Mouse (Mus musculus): ENCODE measurements around the gene Cacnb4. TPM values are rescaled to one million over a fixed set of nuclear protein-coding genes. Genes with fewer than 3 reads are reported as not detected.

Cacnb4 gene
- 0.58 and 1.0 TPM in 2 replicates for polyA plus RNA-seq (2015; fragmentation: Nextera tagmentation; extraction: Ambion mirVana)

- peaks cover 22% of the 10 kb centered on the region for H3K27me3 ChIP-seq
- H3K9ac ChIP-seq, result peak within 1 kb of the TSS; percentile 62
- peak within 1 kb of the TSS; percentile 77 for H3K4me3 ChIP-seq
- peak within 1 kb of the TSS; percentile 97 for H3K4me2 ChIP-seq
- ATAC-seq (replicated peaks; ENCODE audit: insufficient number of reproducible peaks, insufficient read depth, low FRiP score, low read depth), result peak; percentile 78
- no peaks in the 10 kb centered on the region for H3K36me3 ChIP-seq
- under 1% methylated on average over 34 of the region's 77 CpGs for WGBS
- H3K27ac ChIP-seq, result no peak within 1 kb of the TSS
- H3K4me1 ChIP-seq (replicated peaks), result peaks cover 23% of the 10 kb centered on the region
- H3K9me3 ChIP-seq (replicated peaks), result no peaks in the 10 kb centered on the region
Measured at GRCm38 (mm10) chr2:52676023-52676912, at the start of gene Cacnb4. TSS of gene Cacnb4 (minus strand) at chr2:52676831.

- ATAC-seq (replicated peaks; ENCODE audit: insufficient number of reproducible peaks, insufficient read depth, low FRiP score, low read depth), result no peak
- no peak overlapping the region for H3K4me3 ChIP-seq
- no peak overlapping the region for H3K9ac ChIP-seq
- H3K27ac ChIP-seq, result no peak overlapping the region
- no peaks in the 10 kb centered on the region for H3K4me1 ChIP-seq (replicated peaks)
- 78% methylated on average over 13 of the region's 13 CpGs for WGBS
- H3K4me2 ChIP-seq, result no peak overlapping the region
- no peaks in the 10 kb centered on the region for H3K9me3 ChIP-seq (replicated peaks)
- H3K27me3 ChIP-seq, result no peaks in the 10 kb centered on the region
- H3K36me3 ChIP-seq, result no peaks in the 10 kb centered on the region
Measured at GRCm38 (mm10) chr2:52720231-52721025, 43.8 kb upstream of the Cacnb4 start.

- Histone ChIP-seq H3K27ac (no peak overlapping the region), H3K36me3 (peaks cover 21% of the 10 kb centered on the region), H3K4me1 (replicated peaks) (no peaks in the 10 kb centered on the region), H3K4me3 (no peak overlapping the region), H3K4me2 (no peak overlapping the region), H3K9me3 (replicated peaks) (no peaks in the 10 kb centered on the region), H3K27me3 (no peaks in the 10 kb centered on the region), H3K9ac (no peak overlapping the region)
- no peak for ATAC-seq (replicated peaks; ENCODE audit: insufficient number of reproducible peaks, insufficient read depth, low FRiP score, low read depth)
- 67% methylated on average over 5 of the region's 5 CpGs for WGBS
Measured at GRCm38 (mm10) chr2:52717076-52717475, 40.4 kb upstream of the Cacnb4 start.

GRCm38 (mm10) chr2:52715538-52715937 lies 38.9 kb upstream of the Cacnb4 start:
- no peak overlapping the region for H3K4me3 ChIP-seq
- H3K36me3 ChIP-seq, result peaks cover 21% of the 10 kb centered on the region
- no peak overlapping the region for H3K27ac ChIP-seq
- ATAC-seq (replicated peaks; ENCODE audit: insufficient number of reproducible peaks, insufficient read depth, low FRiP score, low read depth), result no peak
- H3K9ac ChIP-seq, result no peak overlapping the region
- 91% methylated on average over 6 of the region's 6 CpGs for WGBS
- no peaks in the 10 kb centered on the region for H3K4me1 ChIP-seq (replicated peaks)
- H3K27me3 ChIP-seq, result no peaks in the 10 kb centered on the region
- H3K9me3 ChIP-seq (replicated peaks), result no peaks in the 10 kb centered on the region
- H3K4me2 ChIP-seq, result no peak overlapping the region

- Histone ChIP-seq H3K4me1 (replicated peaks) (no peaks in the 10 kb centered on the region), H3K27ac (no peak overlapping the region), H3K4me3 (no peak overlapping the region), H3K9ac (no peak overlapping the region), H3K9me3 (replicated peaks) (no peaks in the 10 kb centered on the region), H3K4me2 (no peak overlapping the region), H3K36me3 (peaks cover 31% of the 10 kb centered on the region), H3K27me3 (no peaks in the 10 kb centered on the region)
- no peak for ATAC-seq (replicated peaks; ENCODE audit: insufficient number of reproducible peaks, insufficient read depth, low FRiP score, low read depth)
- 94% methylated on average over 4 of the region's 4 CpGs for WGBS
Measured at GRCm38 (mm10) chr2:52714111-52714510, 37.5 kb upstream of the Cacnb4 start.

GRCm38 (mm10) chr2:52710804-52711203 lies 34.2 kb upstream of the Cacnb4 start:
- no peak overlapping the region for H3K4me3 ChIP-seq
- no peaks in the 10 kb centered on the region for H3K4me1 ChIP-seq (replicated peaks)
- no peak overlapping the region for H3K4me2 ChIP-seq
- no peaks in the 10 kb centered on the region for H3K27me3 ChIP-seq
- H3K9ac ChIP-seq, result no peak overlapping the region
- H3K36me3 ChIP-seq, result peaks cover 45% of the 10 kb centered on the region
- 83% methylated on average over 2 of the region's 2 CpGs for WGBS
- no peak for ATAC-seq (replicated peaks; ENCODE audit: insufficient number of reproducible peaks, insufficient read depth, low FRiP score, low read depth)
- no peak overlapping the region for H3K27ac ChIP-seq
- H3K9me3 ChIP-seq (replicated peaks), result no peaks in the 10 kb centered on the region

GRCm38 (mm10) chr2:52709417-52709816 lies 32.8 kb upstream of the Cacnb4 start:
- no peaks in the 10 kb centered on the region for H3K27me3 ChIP-seq
- no peak overlapping the region for H3K4me3 ChIP-seq
- ATAC-seq (replicated peaks; ENCODE audit: insufficient number of reproducible peaks, insufficient read depth, low FRiP score, low read depth), result no peak
- no peaks in the 10 kb centered on the region for H3K4me1 ChIP-seq (replicated peaks)
- WGBS, result 87% methylated on average over 5 of the region's 5 CpGs
- H3K27ac ChIP-seq, result no peak overlapping the region
- H3K9me3 ChIP-seq (replicated peaks), result no peaks in the 10 kb centered on the region
- no peak overlapping the region for H3K4me2 ChIP-seq
- no peak overlapping the region for H3K9ac ChIP-seq
- peaks cover 43% of the 10 kb centered on the region for H3K36me3 ChIP-seq

GRCm38 (mm10) chr2:52701368-52702036 lies 24.9 kb upstream of the Cacnb4 start:
- H3K27ac ChIP-seq, result no peak overlapping the region
- H3K9me3 ChIP-seq (replicated peaks), result no peaks in the 10 kb centered on the region
- H3K4me1 ChIP-seq (replicated peaks), result no peaks in the 10 kb centered on the region
- H3K27me3 ChIP-seq, result no peaks in the 10 kb centered on the region
- H3K9ac ChIP-seq, result no peak overlapping the region
- H3K4me3 ChIP-seq, result no peak overlapping the region
- no peak overlapping the region for H3K4me2 ChIP-seq
- H3K36me3 ChIP-seq, result peaks cover 22% of the 10 kb centered on the region
- WGBS, result 89% methylated on average over 11 of the region's 11 CpGs
- ATAC-seq (replicated peaks; ENCODE audit: insufficient number of reproducible peaks, insufficient read depth, low FRiP score, low read depth), result no peak

GRCm38 (mm10) chr2:52700352-52700751 lies 23.7 kb upstream of the Cacnb4 start:
- Histone ChIP-seq H3K27me3 (no peaks in the 10 kb centered on the region), H3K36me3 (peaks cover 13% of the 10 kb centered on the region), H3K27ac (no peak overlapping the region), H3K9me3 (replicated peaks) (no peaks in the 10 kb centered on the region), H3K4me2 (no peak overlapping the region), H3K4me3 (no peak overlapping the region), H3K4me1 (replicated peaks) (no peaks in the 10 kb centered on the region), H3K9ac (no peak overlapping the region)
- no peak for ATAC-seq (replicated peaks; ENCODE audit: insufficient number of reproducible peaks, insufficient read depth, low FRiP score, low read depth)
- 72% methylated on average over 5 of the region's 5 CpGs for WGBS

- 84% methylated on average over 6 of the region's 6 CpGs for WGBS
- no peak overlapping the region for H3K27ac ChIP-seq
- H3K36me3 ChIP-seq, result peaks cover 2% of the 10 kb centered on the region
- H3K9me3 ChIP-seq (replicated peaks), result no peaks in the 10 kb centered on the region
- H3K4me3 ChIP-seq, result no peak overlapping the region
- no peak overlapping the region for H3K4me2 ChIP-seq
- no peak for ATAC-seq (replicated peaks; ENCODE audit: insufficient number of reproducible peaks, insufficient read depth, low FRiP score, low read depth)
- no peak overlapping the region for H3K9ac ChIP-seq
- no peaks in the 10 kb centered on the region for H3K27me3 ChIP-seq
- H3K4me1 ChIP-seq (replicated peaks), result no peaks in the 10 kb centered on the region
Measured at GRCm38 (mm10) chr2:52694604-52695003, 18.0 kb upstream of the Cacnb4 start.

- Histone ChIP-seq H3K4me2 (no peak overlapping the region), H3K9ac (no peak overlapping the region), H3K27ac (no peak overlapping the region), H3K36me3 (no peaks in the 10 kb centered on the region; the same call in none of the 2 replicates), H3K27me3 (no peaks in the 10 kb centered on the region), H3K9me3 (replicated peaks) (no peaks in the 10 kb centered on the region), H3K4me1 (replicated peaks) (no peaks in the 10 kb centered on the region), H3K4me3 (no peak overlapping the region)
- ATAC-seq (replicated peaks; ENCODE audit: insufficient number of reproducible peaks, insufficient read depth, low FRiP score, low read depth), result no peak
- 72% methylated on average over 4 of the region's 4 CpGs for WGBS
Measured at GRCm38 (mm10) chr2:52691745-52692144, 15.1 kb upstream of the Cacnb4 start.

Data from heart, embryonic 15.5 days (tissue).